Mouse (Mus musculus) forebrain, embryonic 11.5 days (tissue): ENCODE data around the gene Ablim1. TPM values are rescaled to one million over a fixed set of nuclear protein-coding genes. Genes with fewer than 3 reads are reported as not detected.
A peak's percentile ranks its signal among the peaks of the same experiment; 100 is the strongest.

Source experiments
- ATAC-seq: fragments of 200-750 bp; cut with Nextera tagmentation; replicated peaks from 2 replicates; pipeline ENCODE4 v1.8.0; 2017; ENCODE audit warnings: moderate TSS enrichment; ENCODE audit not compliant: low FRiP score
- DNase-seq: peaks from one replicate; pipeline ENCODE4 v3.0.0-alpha.2; 2017; ENCODE audit warnings: low spot score
- H3K27ac ChIP-seq: fragments of 300-500 bp; sonication (generic); 2 replicates; pipeline ENCODE4 v1.5.1; 2014; ENCODE audit warnings: low read depth, low read length
- H3K27me3 ChIP-seq: fragments of 300-500 bp; sonication (generic); 2 replicates; pipeline ENCODE4 v1.6.1; 2014; ENCODE audit warnings: mild to moderate bottlenecking, low read length, mixed read lengths; ENCODE audit not compliant: control insufficient read depth, insufficient read depth
- H3K36me3 ChIP-seq: fragments of 300-500 bp; sonication (generic); 2 replicates; pipeline ENCODE4 v1.6.1; 2014; ENCODE audit warnings: mild to moderate bottlenecking, low read length, moderate library complexity, mixed read lengths; ENCODE audit not compliant: control insufficient read depth, insufficient read depth
- H3K4me1 ChIP-seq: fragments of 300-500 bp; sonication (generic); replicated peaks from 2 replicates; pipeline ENCODE4 v1.6.1; 2014; ENCODE audit warnings: low read length, mixed read lengths; ENCODE audit not compliant: control insufficient read depth, insufficient read depth
- H3K4me2 ChIP-seq: fragments of 300-500 bp; sonication (generic); 2 replicates; pipeline ENCODE4 v1.6.1; 2014; ENCODE audit warnings: low read depth, mild to moderate bottlenecking, low read length, moderate library complexity, mixed read lengths; ENCODE audit not compliant: severe bottlenecking
- H3K4me3 ChIP-seq: fragments of 300-500 bp; sonication (generic); 2 replicates; pipeline ENCODE4 v1.5.1; 2014; ENCODE audit warnings: low read depth, low read length
- H3K9ac ChIP-seq: fragments of 300-500 bp; sonication (generic); 2 replicates; pipeline ENCODE4 v1.6.1; 2014; ENCODE audit warnings: low read length
- H3K9me3 ChIP-seq: fragments of 300-500 bp; sonication (generic); 2 replicates; pipeline ENCODE4 v1.6.1; 2016; ENCODE audit warnings: low read length, mixed read lengths; ENCODE audit not compliant: control insufficient read depth
- WGBS: fragments of 180-500 bp; shearing (Covaris S2); extraction: QIAGEN DNeasy Blood & Tissue Kit; methylation state at CpG from one replicate; pipeline ENCODE4 v1.1.7; 2014; 5-methylcytosine and 5-hydroxymethylcytosine counted together
- polyA plus RNA-seq: library from polyadenylated mRNA; unstranded; fragments of >200 nt; fragmentation: Nextera tagmentation; extraction: Ambion mirVana; gene quantifications from 2 replicates; pipeline ENCODE4 v1.2.1, GENCODE M21; 2014

Ablim1 gene
- polyA plus RNA-seq, 1 experiment from 2014 or later, result 17.0 TPM

DNA sequence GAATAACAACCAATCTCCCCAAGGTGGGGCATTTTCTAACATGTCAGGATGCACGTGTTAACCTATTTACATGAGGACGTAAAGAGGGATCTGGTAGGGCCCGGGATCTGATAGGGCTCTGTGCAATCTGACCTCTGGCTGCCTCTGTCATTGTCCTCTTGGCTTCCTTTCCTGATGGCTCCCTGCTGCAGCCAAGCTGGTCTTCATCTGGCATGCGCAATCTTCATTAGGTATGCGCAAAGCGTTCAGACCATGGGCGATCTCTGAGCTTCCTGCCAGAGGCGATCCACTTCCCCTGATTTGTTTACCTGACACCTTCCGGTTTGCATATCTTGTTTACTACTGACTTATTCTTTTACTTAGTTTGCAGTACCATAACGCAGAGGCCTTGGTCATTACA is 38.5 kb upstream of the Ablim1 start:
- DNase-seq, result peak; percentile 33
- no peak overlapping the region for H3K4me3 ChIP-seq
- H3K4me2 ChIP-seq, result no peak overlapping the region
- no peak for ATAC-seq
- no peak overlapping the region for H3K27ac ChIP-seq
- H3K4me1 ChIP-seq, result no peaks in the 10 kb centered on the region
- H3K9me3 ChIP-seq, result no peaks in the 10 kb centered on the region
- 92% methylated on average over 10 of the region's 10 CpGs for WGBS
- H3K9ac ChIP-seq, result no peak overlapping the region
- H3K27me3 ChIP-seq, result no peaks in the 10 kb centered on the region
- H3K36me3 ChIP-seq, result no peaks in the 10 kb centered on the region

DNA sequence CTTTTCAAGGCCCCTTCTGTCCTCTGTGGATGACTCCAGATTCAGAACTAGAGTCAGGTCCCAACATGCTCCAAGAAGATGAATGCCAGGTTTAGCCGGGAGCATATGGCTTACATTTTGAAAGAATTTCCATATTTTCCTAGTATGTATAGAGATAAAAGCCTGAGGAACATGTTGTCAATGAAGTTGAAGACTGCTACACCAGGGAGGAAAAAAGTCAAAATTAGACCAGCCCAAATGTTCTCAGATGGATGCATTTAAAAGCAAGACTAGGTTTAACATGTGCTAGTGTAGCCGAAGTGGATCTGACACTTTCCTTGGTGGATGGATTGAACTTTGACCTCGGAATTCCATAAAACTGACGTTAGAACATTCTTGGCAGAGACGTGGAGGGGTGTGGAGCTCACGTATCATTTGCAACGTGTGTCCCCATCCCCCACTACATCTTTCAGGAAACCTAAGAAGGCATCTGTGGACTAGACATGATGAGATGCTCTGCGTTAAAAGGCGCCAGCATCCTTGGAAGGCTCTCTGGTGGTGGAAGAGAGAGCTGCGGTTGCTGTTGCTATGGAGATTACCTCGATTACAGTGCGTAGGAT is 37.7 kb upstream of the Ablim1 start:
- ATAC-seq (no peak), DNase-seq (peak; percentile 39)
- Histone ChIP-seq H3K27me3 (no peaks in the 10 kb centered on the region), H3K4me3 (no peak overlapping the region), H3K4me1 (no peaks in the 10 kb centered on the region), H3K4me2 (no peak overlapping the region), H3K36me3 (no peaks in the 10 kb centered on the region), H3K27ac (no peak overlapping the region), H3K9ac (no peak overlapping the region), H3K9me3 (no peaks in the 10 kb centered on the region; the same call in 1 of the 2 replicates)
- WGBS, result 87% methylated on average over 12 of the region's 12 CpGs

DNA sequence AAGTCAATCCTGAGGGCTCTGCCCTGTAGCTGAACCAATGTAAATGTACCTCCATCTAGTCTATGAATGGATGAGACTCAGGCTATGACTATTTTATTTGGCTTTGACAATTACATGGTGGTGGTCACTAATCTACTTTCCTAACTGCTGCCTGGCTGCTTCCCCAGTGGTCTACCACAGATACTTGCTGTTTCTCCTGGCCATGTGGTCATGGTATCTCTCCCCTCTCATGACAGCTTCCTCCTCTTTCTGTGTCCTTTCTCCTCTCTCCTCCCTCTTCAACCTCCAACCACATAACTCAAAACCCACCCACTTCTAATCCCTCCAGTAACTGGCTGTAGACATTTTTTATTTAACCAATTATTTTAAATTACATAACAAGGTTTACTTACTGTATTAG is 34.4 kb upstream of the Ablim1 start:
- no peak overlapping the region for H3K4me2 ChIP-seq
- no peak overlapping the region for H3K9ac ChIP-seq
- no peak for DNase-seq
- no peak overlapping the region for H3K27ac ChIP-seq
- no peaks in the 10 kb centered on the region for H3K4me1 ChIP-seq
- H3K36me3 ChIP-seq, result no peaks in the 10 kb centered on the region
- H3K4me3 ChIP-seq, result no peak overlapping the region
- no peaks in the 10 kb centered on the region for H3K27me3 ChIP-seq
- no peak for ATAC-seq
- H3K9me3 ChIP-seq, result peaks cover 9% of the 10 kb centered on the region; the same call in 1 of the 2 replicates

DNA sequence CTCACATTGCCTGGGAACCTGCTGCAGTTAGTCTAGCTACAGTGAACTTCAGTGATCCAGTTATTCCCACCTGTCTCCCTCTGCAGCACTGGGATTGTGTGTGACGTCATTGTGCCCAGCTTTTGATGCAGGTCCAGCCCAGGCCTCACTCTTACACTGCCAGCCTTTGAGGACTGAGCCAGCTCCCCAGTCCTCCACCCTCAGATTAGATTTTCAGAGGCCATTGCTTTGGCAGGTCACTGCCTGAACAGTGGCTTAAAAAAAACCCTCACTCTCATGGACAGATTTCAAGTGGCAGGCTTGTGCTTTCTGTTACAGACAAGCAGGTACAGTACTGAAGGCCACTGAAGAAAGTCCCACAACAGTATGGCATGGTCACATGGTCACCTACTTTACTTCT is 30.0 kb upstream of the Ablim1 start:
- Histone ChIP-seq H3K9ac (no peak overlapping the region), H3K9me3 (peaks cover 9% of the 10 kb centered on the region; the same call in 1 of the 2 replicates), H3K4me3 (no peak overlapping the region), H3K27ac (no peak overlapping the region), H3K4me2 (no peak overlapping the region), H3K4me1 (no peaks in the 10 kb centered on the region), H3K36me3 (no peaks in the 10 kb centered on the region), H3K27me3 (no peaks in the 10 kb centered on the region)
- DNase-seq (peak; percentile 18), ATAC-seq (no peak)
- 75% methylated on average over 1 of the region's 1 CpGs for WGBS

DNA sequence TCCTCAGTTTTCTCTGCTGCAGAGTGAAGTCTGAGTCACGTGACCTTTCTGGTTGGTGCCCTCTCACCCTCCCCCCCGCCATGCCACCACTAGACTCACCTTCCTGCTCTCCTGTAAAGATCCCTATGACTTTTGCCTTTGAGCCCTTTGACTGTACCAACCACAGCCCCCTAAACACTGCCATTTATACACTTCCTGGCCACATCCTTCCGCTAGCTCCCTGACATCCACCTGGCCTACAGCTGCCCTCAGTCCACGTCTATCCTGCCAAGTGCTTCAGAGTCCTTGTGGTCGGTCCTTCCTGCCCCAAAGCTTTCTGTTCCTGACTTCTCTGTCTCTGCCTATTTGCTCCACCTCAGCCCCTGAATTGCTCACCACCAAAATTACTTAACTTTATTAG is 29.1 kb upstream of the Ablim1 start:
- Histone ChIP-seq H3K36me3 (no peaks in the 10 kb centered on the region), H3K9ac (no peak overlapping the region), H3K27me3 (no peaks in the 10 kb centered on the region), H3K9me3 (peaks cover 9% of the 10 kb centered on the region; the same call in 1 of the 2 replicates), H3K27ac (no peak overlapping the region), H3K4me1 (no peaks in the 10 kb centered on the region), H3K4me2 (no peak overlapping the region), H3K4me3 (no peak overlapping the region)
- WGBS, result 84% methylated on average over 5 of the region's 5 CpGs
- ATAC-seq, result no peak
- peak; percentile 24 for DNase-seq

DNA sequence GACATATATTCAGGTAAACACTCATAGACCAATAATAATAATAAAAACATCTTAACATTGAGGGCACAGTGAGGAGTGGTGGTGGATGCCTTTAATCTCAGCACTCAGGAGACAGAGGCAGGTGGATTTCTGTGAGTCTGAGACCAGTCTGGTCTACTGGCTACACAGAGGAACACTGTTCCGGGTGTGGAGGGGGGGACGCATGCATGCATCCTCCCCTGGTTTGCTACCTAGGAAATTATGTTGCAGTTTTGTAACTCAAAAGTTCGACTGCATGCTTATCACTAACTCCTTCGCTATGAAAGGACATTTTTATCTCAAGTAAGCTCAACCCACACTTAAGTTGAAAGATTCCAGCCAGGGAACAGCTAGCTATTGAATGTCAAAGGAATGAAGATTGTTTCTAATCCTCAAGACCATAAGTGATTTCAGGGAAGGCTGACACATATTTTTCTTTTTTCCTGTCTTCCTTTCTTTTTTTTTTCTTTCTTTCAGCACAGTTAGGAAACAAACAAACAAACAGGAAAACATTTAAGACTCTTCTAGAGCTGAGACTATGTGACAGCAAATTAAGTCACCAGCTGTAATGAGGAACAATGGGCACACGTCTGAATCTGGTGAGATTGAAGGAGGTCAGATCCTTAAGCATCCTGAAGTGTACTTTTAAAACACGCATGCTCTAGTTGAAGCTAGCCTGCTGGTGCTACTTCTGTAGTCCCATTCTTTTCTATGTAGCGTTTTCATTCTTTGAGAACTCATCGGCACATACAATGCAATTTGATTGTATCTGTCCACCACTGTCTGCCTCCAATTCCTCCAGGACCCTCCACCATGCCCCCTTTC is 26.4 kb upstream of the Ablim1 start:
- no peak overlapping the region for H3K27ac ChIP-seq
- 81% methylated on average over 8 of the region's 8 CpGs for WGBS

DNA sequence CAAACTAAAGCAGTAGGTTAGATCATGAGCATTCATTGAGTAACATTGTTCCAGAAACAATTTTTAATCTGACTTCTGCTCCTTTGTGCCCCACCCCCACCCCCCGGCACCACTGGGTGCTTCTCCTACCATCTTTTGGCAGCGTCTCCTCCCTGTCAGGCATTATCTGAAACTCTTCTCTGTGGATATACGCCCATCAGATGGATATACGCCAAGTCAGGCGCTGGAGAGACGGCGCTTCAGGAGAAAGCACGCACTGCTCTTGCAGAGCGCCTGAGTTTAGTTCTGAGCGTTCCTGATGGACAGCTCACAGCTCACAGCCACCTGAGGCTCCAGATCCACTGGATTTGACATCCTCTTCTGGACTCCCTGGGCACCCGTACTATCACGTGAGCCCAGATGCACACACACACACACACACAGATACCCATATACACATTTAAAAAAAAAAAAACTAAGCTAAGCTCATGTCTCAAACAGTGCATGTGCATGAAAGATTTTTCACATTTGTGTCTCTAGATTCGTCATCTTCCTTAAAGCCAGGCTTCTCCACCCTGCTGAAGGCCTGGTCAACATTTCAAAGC is 24.7 kb upstream of the Ablim1 start:
- Histone ChIP-seq H3K27me3 (no peaks in the 10 kb centered on the region), H3K4me3 (no peak overlapping the region), H3K27ac (no peak overlapping the region), H3K36me3 (no peaks in the 10 kb centered on the region), H3K9me3 (no peaks in the 10 kb centered on the region), H3K4me1 (no peaks in the 10 kb centered on the region), H3K9ac (no peak overlapping the region), H3K4me2 (no peak overlapping the region)
- no peak for ATAC-seq
- 92% methylated on average over 13 of the region's 13 CpGs for WGBS
- DNase-seq, result no peak

More for the DNA sequence above, 26.4 kb upstream of the Ablim1 start:
- Histone ChIP-seq H3K27me3 (no peaks in the 10 kb centered on the region), H3K4me2 (no peak overlapping the region), H3K9me3 (peaks cover under 1% of the 10 kb centered on the region; the same call in 1 of the 2 replicates), H3K4me1 (no peaks in the 10 kb centered on the region), H3K36me3 (no peaks in the 10 kb centered on the region), H3K9ac (no peak overlapping the region), H3K4me3 (no peak overlapping the region)
- DNase-seq (no peak), ATAC-seq (no peak)

DNA sequence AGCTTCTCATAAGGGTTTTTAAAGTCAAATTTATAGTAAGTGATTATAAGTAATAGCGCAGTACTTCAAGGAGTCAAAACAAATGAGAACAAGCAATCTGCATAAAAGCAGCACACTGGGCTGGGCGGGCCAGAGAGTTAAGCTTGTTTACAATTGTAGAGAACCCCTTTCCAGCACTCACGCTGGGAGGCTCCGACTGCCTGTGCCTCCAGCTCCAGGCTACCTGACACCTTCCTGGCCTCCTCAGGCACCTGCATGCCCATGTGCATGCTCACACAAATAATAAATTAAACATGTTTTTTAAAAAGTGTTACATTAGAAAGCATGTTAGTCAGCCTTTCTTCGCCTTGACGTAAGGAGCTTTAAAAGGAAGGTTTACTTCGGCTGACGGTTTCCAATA is 20.4 kb upstream of the Ablim1 start:
- no peak for DNase-seq
- H3K27ac ChIP-seq, result no peak overlapping the region
- WGBS, result 36% methylated on average over 8 of the region's 8 CpGs

More for the DNA sequence above, 20.4 kb upstream of the Ablim1 start:
- Histone ChIP-seq H3K9me3 (no peaks in the 10 kb centered on the region), H3K4me1 (no peaks in the 10 kb centered on the region), H3K9ac (no peak overlapping the region), H3K27me3 (no peaks in the 10 kb centered on the region), H3K4me2 (no peak overlapping the region), H3K4me3 (no peak overlapping the region), H3K36me3 (no peaks in the 10 kb centered on the region)
- no peak for ATAC-seq
